21 mouse cellular contexts compared by ENCODE assay signal in the genomic region with DNA sequence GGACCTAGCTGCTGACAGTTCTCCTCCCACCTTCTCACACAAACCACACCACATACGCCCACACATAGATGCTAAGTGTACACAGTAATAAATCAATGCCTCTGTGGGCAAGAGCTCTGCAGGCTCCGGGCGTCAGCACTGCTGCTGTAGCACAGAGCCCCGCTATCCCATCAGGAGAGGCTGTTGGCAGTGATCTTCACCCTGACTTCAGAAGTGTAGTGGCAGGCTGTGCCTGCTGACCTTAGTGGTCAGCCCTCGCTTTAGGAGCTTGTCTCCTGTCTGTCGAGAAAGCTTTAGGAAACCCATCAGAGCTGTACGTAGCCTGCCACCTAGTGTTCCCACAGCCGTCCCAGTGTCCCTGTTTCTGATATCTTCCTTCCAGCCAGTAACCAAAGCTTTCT. TPM values are rescaled to one million over a fixed set of nuclear protein-coding genes. Genes with fewer than 3 reads are reported as not detected.
DNase-seq lines count a peak whose midpoint lies in the region; ATAC-seq and TF ChIP-seq lines count a peak whose summit lies in the region.
"Had no signal": no experiment of that assay in that cellular context is flagged by ENCODE, and none has a peak within 500 bp of the region (broad histone marks: within the 10 kb centered on the region; RNA-seq: fewer than 3 reads in every experiment).

No protein-coding gene starts in this region.

- peaks cover 98% of the 10 kb centered on the region for H3K36me3 ChIP-seq in kidney, embryonic 15.5 days
- H3K36me3 ChIP-seq in liver, embryonic 14.5 days (replicated peaks; ENCODE audit: control insufficient read depth, insufficient read depth, low read depth) = peaks cover 77% of the 10 kb centered on the region
- peaks cover 95% of the 10 kb centered on the region for H3K36me3 ChIP-seq in liver, embryonic 12.5 days

- no peaks in the 10 kb centered on the region for H3K4me1 ChIP-seq in kidney, embryonic 15.5 days
- H3K4me1 ChIP-seq in liver, embryonic 14.5 days (replicated peaks; ENCODE audit: control insufficient read depth in 2 of 2, insufficient read depth in 2 of 2, low read length in 1 of 2) = no peaks in the 10 kb centered on the region
- no peaks in the 10 kb centered on the region for H3K4me1 ChIP-seq in liver, embryonic 12.5 days
- H3K4me1 ChIP-seq: limb, embryonic 15.5 days; lung, embryonic 15.5 days; neural tube, embryonic 13.5 days had no signal

- no peak overlapping the region for H3K27ac ChIP-seq in kidney, embryonic 15.5 days
- H3K27ac ChIP-seq in liver, embryonic 14.5 days = no peak overlapping the region
- H3K27ac ChIP-seq in liver, embryonic 12.5 days = no peak overlapping the region
- H3K27ac ChIP-seq: hindbrain, embryonic 14.5 days; limb, embryonic 15.5 days; lung, embryonic 15.5 days; neural tube, embryonic 13.5 days had no signal

- no peak overlapping the region for H3K9ac ChIP-seq in kidney, embryonic 15.5 days
- no peak overlapping the region for H3K9ac ChIP-seq in liver, embryonic 14.5 days (replicated peaks)
- H3K9ac ChIP-seq in liver, embryonic 12.5 days = no peak overlapping the region
- H3K9ac ChIP-seq: hindbrain, embryonic 14.5 days; limb, embryonic 15.5 days; lung, embryonic 15.5 days; neural tube, embryonic 13.5 days had no signal

- TF ChIP-seq EP300 in liver, embryonic 14.5 days (IDR thresholded peaks at IDR 0.05; ENCODE audit: low read depth) = no peak

- ATAC-seq in kidney, embryonic 15.5 days (replicated peaks; ENCODE audit: low FRiP score) = 0 out of 2 replicates have a peak, but pooled peaks have one; percentile 46
- no peak for ATAC-seq in liver, embryonic 14.5 days (ENCODE audit: insufficient read depth)
- ATAC-seq in liver, embryonic 12.5 days = no peak
- no peak for ATAC-seq in erythroid progenitor cell, adult 5-6 weeks (replicated peaks; ENCODE audit: low FRiP score, poor library complexity, severe bottlenecking)
- ATAC-seq: intestine, embryonic 16.5 days had no signal

- 0 out of 2 replicates have a peak, but pooled peaks have one; percentile 7 for TF ChIP-seq CTCF in liver, embryonic 14.5 days (IDR thresholded peaks at IDR 0.05; ENCODE audit: low read depth)

- intact Hi-C loops in left cerebral cortex, postnatal 36 days (cut with DNase I) = loop anchor here (2.0 kb wide), 1 partner anchor 15 kb away; no protein-coding TSS in a partner anchor

- H3K4me3 ChIP-seq in kidney, embryonic 15.5 days (replicated peaks) = no peak overlapping the region
- no peak overlapping the region for H3K4me3 ChIP-seq in liver, embryonic 14.5 days (ENCODE audit: insufficient read depth in 1 of 2, low read depth in 2 of 2, low read length in 2 of 2)
- H3K4me3 ChIP-seq in liver, embryonic 12.5 days = no peak overlapping the region
- H3K4me3 ChIP-seq: limb, embryonic 15.5 days; lung, embryonic 15.5 days; neural tube, embryonic 13.5 days had no signal

- no peak for DNase-seq in kidney, postnatal 14 days
- DNase-seq in liver, embryonic 14.5 days (ENCODE audit: low read depth in 3 of 3, low spot score in 3 of 3) = no peak
- DNase-seq in brain, adult 2 months (ENCODE audit: low read depth, low spot score) = peak; percentile 77
- peak; percentile 42 to 48 for DNase-seq in left cerebral cortex, postnatal 36 days (ENCODE audit: low spot score in 2 of 2)
- DNase-seq: adrenal gland, adult 8-10 months; cerebellum, adult 2 months; heart, postnatal 10 days had no signal

- H3K9me3 ChIP-seq in kidney, embryonic 15.5 days (replicated peaks) = no peaks in the 10 kb centered on the region
- no peaks in the 10 kb centered on the region for H3K9me3 ChIP-seq in liver, embryonic 14.5 days (ENCODE audit: control insufficient read depth, low read length)
- H3K9me3 ChIP-seq in liver, embryonic 12.5 days (replicated peaks) = no peaks in the 10 kb centered on the region
- H3K9me3 ChIP-seq: limb, embryonic 15.5 days; lung, embryonic 15.5 days; neural tube, embryonic 13.5 days had no signal

- WGBS in kidney, embryonic 15.5 days = 40% methylated on average over 8 of the region's 8 CpGs
- WGBS in liver, embryonic 14.5 days (ENCODE audit: insufficient replicate concordance) = 76% methylated on average over 8 of the region's 8 CpGs
- WGBS in liver, embryonic 12.5 days (ENCODE audit: insufficient replicate concordance) = 79% methylated on average over 8 of the region's 8 CpGs

- H3K27me3 ChIP-seq in kidney, embryonic 15.5 days = no peaks in the 10 kb centered on the region
- H3K27me3 ChIP-seq in liver, embryonic 14.5 days (ENCODE audit: control insufficient read depth, insufficient read depth, low read length) = no peaks in the 10 kb centered on the region
- H3K27me3 ChIP-seq in liver, embryonic 12.5 days (replicated peaks) = no peaks in the 10 kb centered on the region
- H3K27me3 ChIP-seq: limb, embryonic 15.5 days; lung, embryonic 15.5 days; neural tube, embryonic 13.5 days had no signal

- no peak overlapping the region for H3K4me2 ChIP-seq in kidney, embryonic 15.5 days
- no peak overlapping the region for H3K4me2 ChIP-seq in liver, embryonic 14.5 days (ENCODE audit: low read depth)
- H3K4me2 ChIP-seq in liver, embryonic 12.5 days = no peak overlapping the region
- H3K4me2 ChIP-seq: hindbrain, embryonic 14.5 days; limb, embryonic 15.5 days; lung, embryonic 15.5 days; neural tube, embryonic 13.5 days had no signal

RNA-seq across cellular contexts. Expression of gene 1700001K19Rik, which starts 32.2 kb away (rescaled TPM):
- polyA plus RNA-seq in kidney, embryonic 15.5 days (2015; fragmentation: Nextera tagmentation; extraction: Ambion mirVana) = 0.27 TPM in 1 of 2 replicates, not detected in the other
- not detected in 2 replicates for polyA plus RNA-seq in liver, embryonic 14.5 days (2012; rRNA removed)
- not detected in 2 replicates for polyA plus RNA-seq in liver, embryonic 14.5 days (2014; fragmentation: Nextera tagmentation; extraction: Ambion mirVana)
- not detected in 2 replicates for polyA plus RNA-seq in liver, embryonic 12.5 days (2016; fragmentation: Nextera tagmentation; extraction: Ambion mirVana)
- not detected for total RNA-seq in left cerebral cortex, postnatal 36 days (2021)
- not detected in 2 replicates for total RNA-seq in erythroid progenitor cell, adult 5-6 weeks (2015; ENCODE audit: low replicate concordance)
- total RNA-seq in erythroid progenitor cell, adult 5-6 weeks (2017; ENCODE audit: low replicate concordance) = not detected in 2 replicates
- total RNA-seq: adrenal gland, adult 8-10 months; gastrocnemius, adult 18-20 months; heart, adult 8-10 months; heart, postnatal 10 days; layer of hippocampus, adult 18-20 months; MEL had no signal
- polyA plus RNA-seq: cerebellum, adult 2 months; embryonic facial prominence, embryonic 14.5 days; intestine, embryonic 16.5 days; lung, embryonic 15.5 days; spleen, adult 2 months had no signal

RNA-seq across cellular contexts. Expression of gene Dync1h1, which starts 49.0 kb away (rescaled TPM):
- 38.6 and 52.4 TPM in 2 replicates for polyA plus RNA-seq in kidney, embryonic 15.5 days (2015; fragmentation: Nextera tagmentation; extraction: Ambion mirVana)
- 6.9 and 27.3 TPM in 2 replicates for polyA plus RNA-seq in liver, embryonic 14.5 days (2012; rRNA removed)
- 12.4 and 15.9 TPM in 2 replicates for polyA plus RNA-seq in liver, embryonic 14.5 days (2014; fragmentation: Nextera tagmentation; extraction: Ambion mirVana)
- polyA plus RNA-seq in liver, embryonic 12.5 days (2016; fragmentation: Nextera tagmentation; extraction: Ambion mirVana) = 20.5 and 23.0 TPM in 2 replicates
- total RNA-seq in left cerebral cortex, postnatal 36 days (2021) = 100 to 1,000 TPM; 323 to 329 TPM
- 66.2 and 96.2 TPM in 2 replicates for total RNA-seq in erythroid progenitor cell, adult 5-6 weeks (2015; ENCODE audit: low replicate concordance)
- 107 and 116 TPM in 2 replicates for total RNA-seq in erythroid progenitor cell, adult 5-6 weeks (2017; ENCODE audit: low replicate concordance)

RNA-seq across cellular contexts. Expression of gene Hsp90aa1, which starts 52.3 kb away (rescaled TPM):
- 994 and 1,027 TPM in 2 replicates for polyA plus RNA-seq in kidney, embryonic 15.5 days (2015; fragmentation: Nextera tagmentation; extraction: Ambion mirVana)
- 103 and 161 TPM in 2 replicates for polyA plus RNA-seq in liver, embryonic 14.5 days (2012; rRNA removed)
- 653 and 697 TPM in 2 replicates for polyA plus RNA-seq in liver, embryonic 14.5 days (2014; fragmentation: Nextera tagmentation; extraction: Ambion mirVana)
- 1,099 and 1,203 TPM in 2 replicates for polyA plus RNA-seq in liver, embryonic 12.5 days (2016; fragmentation: Nextera tagmentation; extraction: Ambion mirVana)
- 1,000 to 10,000 TPM; 1,001 to 1,007 TPM for total RNA-seq in left cerebral cortex, postnatal 36 days (2021)
- total RNA-seq in erythroid progenitor cell, adult 5-6 weeks (2015; ENCODE audit: low replicate concordance) = 338 and 340 TPM in 2 replicates
- 564 and 616 TPM in 2 replicates for total RNA-seq in erythroid progenitor cell, adult 5-6 weeks (2017; ENCODE audit: low replicate concordance)

Comparison
In these comparisons a context has a peak if more than half of its experiments do, and no peak if none do; other contexts are left out.
1. DNase-seq: peak in brain, adult 2 months (single experiment) and left cerebral cortex, postnatal 36 days (2 of 2); none in kidney, postnatal 14 days (single experiment) and liver, embryonic 14.5 days (0 of 3).